Mouse (Mus musculus) spleen, adult 2 months (tissue): ENCODE measurements around the gene Polr3e.

Experiments used
- CTCF ChIP-seq: fragments of 200-500 bp; IDR thresholded peaks from 2 replicates; pipeline ENCODE4 v1.5.1; 2011; ENCODE audit warnings: mild to moderate bottlenecking, inconsistent platforms; ENCODE audit not compliant: insufficient read depth, insufficient read length, insufficient replicate concordance; ENCODE audit errors: extremely low read depth
- POLR2A ChIP-seq: fragments of 200-500 bp; IDR thresholded peaks from 2 replicates; pipeline ENCODE4 v1.6.1; 2011; ENCODE audit warnings: low read depth, low read length, inconsistent platforms

- TF ChIP-seq CTCF, result no peak
- TF ChIP-seq POLR2A, result no peak
Observed at GRCm38 (mm10) chr7:120980931-120981924, 63.7 kb downstream of the Polr3e start.
